Mouse (Mus musculus) liver, embryonic 12.5 days (tissue): Measurements from ENCODE around the gene Ormdl2. TPM values are rescaled to one million over a fixed set of nuclear protein-coding genes. Genes with fewer than 3 reads are reported as not detected.

Experiments used
- ATAC-seq: fragments of 200-750 bp; cut with Nextera tagmentation; 2 replicates; pipeline ENCODE4 v1.8.0; 2017; ENCODE audit warnings: moderate number of reproducible peaks, mild to moderate bottlenecking, moderate library complexity
- H3K27ac ChIP-seq: fragments of 300-500 bp; sonication (generic); 2 replicates; pipeline ENCODE4 v1.5.1; 2016; ENCODE audit warnings: mild to moderate bottlenecking
- H3K27me3 ChIP-seq: fragments of 300-500 bp; sonication (generic); replicated peaks from 2 replicates; pipeline ENCODE4 v1.6.1; 2016; ENCODE audit warnings: mild to moderate bottlenecking, moderate library complexity
- H3K36me3 ChIP-seq: fragments of 300-500 bp; sonication (generic); 2 replicates; pipeline ENCODE4 v1.6.1; 2016; ENCODE audit warnings: mild to moderate bottlenecking, moderate library complexity
- H3K4me1 ChIP-seq: fragments of 300-500 bp; sonication (generic); 2 replicates; pipeline ENCODE4 v1.6.1; 2016
- H3K4me2 ChIP-seq: fragments of 300-500 bp; sonication (generic); 2 replicates; pipeline ENCODE4 v1.6.1; 2016; ENCODE audit warnings: mild to moderate bottlenecking, moderate library complexity
- H3K4me3 ChIP-seq: fragments of 300-500 bp; sonication (generic); 2 replicates; pipeline ENCODE4 v1.5.1; 2016; ENCODE audit warnings: mild to moderate bottlenecking, moderate library complexity
- H3K9ac ChIP-seq: fragments of 300-500 bp; sonication (generic); 2 replicates; pipeline ENCODE4 v1.6.1; 2016; ENCODE audit warnings: mild to moderate bottlenecking, moderate library complexity
- H3K9me3 ChIP-seq: fragments of 300-500 bp; sonication (generic); replicated peaks from 2 replicates; pipeline ENCODE4 v1.6.1; 2016; ENCODE audit warnings: mild to moderate bottlenecking, moderate library complexity
- WGBS: fragments of 180-500 bp; shearing (Covaris S2); methylation state at CpG from one replicate; pipeline ENCODE4 v1.1.7; 2016; ENCODE audit not compliant: insufficient replicate concordance; 5-methylcytosine and 5-hydroxymethylcytosine counted together
- polyA plus RNA-seq: library from polyadenylated mRNA; unstranded; fragments of >200 nt; fragmentation: Nextera tagmentation; extraction: Ambion mirVana; gene quantifications from 2 replicates; pipeline ENCODE4 v1.2.1, GENCODE M21; 2016

The Ormdl2 gene
- polyA plus RNA-seq: 82.5 and 85.8 TPM in 2 replicates

- H3K9ac ChIP-seq: peak within 1 kb of the TSS; percentile 89
- peak; percentile 99 for ATAC-seq
- under 1% methylated on average over 46 of the region's 46 CpGs for WGBS
These were observed at the start of gene Ormdl2 for GRCm38 (mm10) chr10:128821358-128822056. TSS of gene Ormdl2 (minus strand) at chr10:128821645.

GRCm38 (mm10) chr10:128870341-128870740, 48.9 kb upstream of the Ormdl2 start:
- peaks cover 86% of the 10 kb centered on the region for H3K36me3 ChIP-seq
- WGBS: 81% methylated on average over 3 of the region's 3 CpGs

More at GRCm38 (mm10) chr10:128821358-128822056, at the start of gene Ormdl2:
- H3K4me3 ChIP-seq: peak within 1 kb of the TSS; percentile 92
- peak within 1 kb of the TSS; percentile 87 for H3K4me2 ChIP-seq
- no peaks in the 10 kb centered on the region for H3K9me3 ChIP-seq
- H3K36me3 ChIP-seq: peaks cover 55% of the 10 kb centered on the region
- peaks cover 30% of the 10 kb centered on the region for H3K4me1 ChIP-seq
- no peaks in the 10 kb centered on the region for H3K27me3 ChIP-seq
- peak within 1 kb of the TSS; percentile 79 for H3K27ac ChIP-seq

GRCm38 (mm10) chr10:128866518-128866917, 45.1 kb upstream of the Ormdl2 start:
- no peaks in the 10 kb centered on the region for H3K9me3 ChIP-seq
- peaks cover 71% of the 10 kb centered on the region for H3K36me3 ChIP-seq
- 91% methylated on average over 1 of the region's 1 CpGs for WGBS
- no peak overlapping the region for H3K4me3 ChIP-seq
- no peak overlapping the region for H3K4me2 ChIP-seq
- no peak for ATAC-seq
- no peak overlapping the region for H3K27ac ChIP-seq
- H3K27me3 ChIP-seq: no peaks in the 10 kb centered on the region
- no peak overlapping the region for H3K9ac ChIP-seq
- no peaks in the 10 kb centered on the region for H3K4me1 ChIP-seq

More at GRCm38 (mm10) chr10:128870341-128870740, 48.9 kb upstream of the Ormdl2 start:
- Histone ChIP-seq H3K9me3 (no peaks in the 10 kb centered on the region), H3K27ac (no peak overlapping the region), H3K9ac (no peak overlapping the region), H3K4me1 (no peaks in the 10 kb centered on the region), H3K27me3 (no peaks in the 10 kb centered on the region), H3K4me2 (no peak overlapping the region), H3K4me3 (no peak overlapping the region)
- no peak for ATAC-seq

DNA sequence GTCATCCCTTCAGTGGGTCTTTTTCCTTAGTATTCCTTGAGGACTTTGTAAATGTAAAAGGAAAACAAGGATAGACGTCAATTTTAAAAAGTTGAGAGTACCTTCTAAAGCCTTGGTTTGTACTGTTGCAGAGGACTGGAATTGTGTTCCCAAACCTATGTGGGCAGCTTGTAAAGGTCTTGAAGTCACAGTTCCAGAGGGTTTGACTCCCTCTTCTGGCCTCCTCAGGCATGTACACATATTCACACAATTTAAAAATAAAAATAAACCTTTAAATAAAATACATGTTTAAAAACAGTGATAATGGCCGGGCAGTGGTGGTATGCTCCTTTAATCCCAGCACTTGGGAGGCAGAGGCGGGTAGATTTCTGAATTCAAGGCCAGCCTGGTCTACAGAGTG, 44.6 kb upstream of the Ormdl2 start:
- H3K4me3 ChIP-seq: no peak overlapping the region
- ATAC-seq: no peak
- WGBS: 77% methylated on average over 3 of the region's 3 CpGs
- H3K4me2 ChIP-seq: no peak overlapping the region
- peaks cover 69% of the 10 kb centered on the region for H3K36me3 ChIP-seq
- no peaks in the 10 kb centered on the region for H3K27me3 ChIP-seq
- no peaks in the 10 kb centered on the region for H3K4me1 ChIP-seq
- H3K27ac ChIP-seq: no peak overlapping the region
- no peak overlapping the region for H3K9ac ChIP-seq
- H3K9me3 ChIP-seq: no peaks in the 10 kb centered on the region

- Histone ChIP-seq H3K4me3 (no peak overlapping the region), H3K4me2 (no peak overlapping the region), H3K36me3 (peaks cover 70% of the 10 kb centered on the region), H3K9me3 (no peaks in the 10 kb centered on the region), H3K27me3 (no peaks in the 10 kb centered on the region), H3K27ac (no peak overlapping the region), H3K4me1 (no peaks in the 10 kb centered on the region), H3K9ac (no peak overlapping the region)
- ATAC-seq: no peak
These were observed 39.7 kb upstream of the Ormdl2 start for GRCm38 (mm10) chr10:128861176-128861575.

DNA sequence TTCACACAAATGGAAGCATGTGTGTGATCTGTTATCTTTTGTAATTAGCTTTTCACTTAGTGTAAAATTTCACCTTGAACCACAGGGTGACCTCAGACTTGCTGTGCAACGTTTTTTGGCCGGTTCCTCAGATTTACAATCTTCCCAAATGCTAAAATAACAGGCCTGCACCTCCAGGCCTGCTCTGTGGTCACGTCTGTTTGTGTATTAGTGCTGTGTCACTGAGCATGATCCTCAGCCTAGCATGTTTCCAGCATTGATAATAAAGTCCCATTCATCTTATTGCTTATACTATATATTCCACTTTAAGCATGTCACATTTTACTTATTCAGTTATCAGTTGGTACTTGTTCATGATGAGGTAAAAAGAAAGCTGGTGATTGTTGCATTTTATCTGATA, 28.9 kb upstream of the Ormdl2 start:
- H3K4me1 ChIP-seq: no peaks in the 10 kb centered on the region
- peaks cover 73% of the 10 kb centered on the region for H3K36me3 ChIP-seq
- ATAC-seq: no peak
- H3K9me3 ChIP-seq: no peaks in the 10 kb centered on the region
- H3K9ac ChIP-seq: no peak overlapping the region
- H3K27me3 ChIP-seq: no peaks in the 10 kb centered on the region
- H3K4me2 ChIP-seq: no peak overlapping the region
- no peak overlapping the region for H3K4me3 ChIP-seq
- H3K27ac ChIP-seq: no peak overlapping the region
- 67% methylated on average over 3 of the region's 3 CpGs for WGBS

- Histone ChIP-seq H3K4me3 (no peak overlapping the region), H3K4me1 (no peaks in the 10 kb centered on the region), H3K9me3 (no peaks in the 10 kb centered on the region), H3K27me3 (no peaks in the 10 kb centered on the region), H3K9ac (no peak overlapping the region), H3K36me3 (peaks cover 79% of the 10 kb centered on the region), H3K4me2 (no peak overlapping the region), H3K27ac (no peak overlapping the region)
- 66% methylated on average over 2 of the region's 2 CpGs for WGBS
- no peak for ATAC-seq
These were observed 27.0 kb upstream of the Ormdl2 start for GRCm38 (mm10) chr10:128848426-128848825.

- Histone ChIP-seq H3K27me3 (no peaks in the 10 kb centered on the region), H3K9ac (no peak overlapping the region), H3K4me2 (no peak overlapping the region), H3K4me3 (no peak overlapping the region), H3K4me1 (no peaks in the 10 kb centered on the region), H3K9me3 (no peaks in the 10 kb centered on the region), H3K36me3 (peaks cover 83% of the 10 kb centered on the region), H3K27ac (no peak overlapping the region)
- ATAC-seq: no peak
- WGBS: 78% methylated on average over 4 of the region's 4 CpGs
These were observed 25.2 kb upstream of the Ormdl2 start for GRCm38 (mm10) chr10:128846664-128847063.

GRCm38 (mm10) chr10:128845516-128845915, 24.1 kb upstream of the Ormdl2 start:
- no peak for ATAC-seq
- Histone ChIP-seq H3K9me3 (no peaks in the 10 kb centered on the region), H3K27me3 (no peaks in the 10 kb centered on the region), H3K9ac (no peak overlapping the region), H3K27ac (no peak overlapping the region), H3K4me1 (peaks cover 11% of the 10 kb centered on the region), H3K4me3 (no peak overlapping the region), H3K4me2 (no peak overlapping the region), H3K36me3 (peaks cover 85% of the 10 kb centered on the region)
- WGBS: 89% methylated on average over 2 of the region's 2 CpGs

GRCm38 (mm10) chr10:128843260-128843659, 21.8 kb upstream of the Ormdl2 start:
- Histone ChIP-seq H3K9ac (no peak overlapping the region), H3K9me3 (no peaks in the 10 kb centered on the region), H3K4me3 (no peak overlapping the region), H3K27ac (no peak overlapping the region), H3K36me3 (peaks cover 81% of the 10 kb centered on the region), H3K4me2 (no peak overlapping the region), H3K4me1 (peaks cover 33% of the 10 kb centered on the region), H3K27me3 (no peaks in the 10 kb centered on the region)
- 90% methylated on average over 5 of the region's 5 CpGs for WGBS
- ATAC-seq: no peak

DNA sequence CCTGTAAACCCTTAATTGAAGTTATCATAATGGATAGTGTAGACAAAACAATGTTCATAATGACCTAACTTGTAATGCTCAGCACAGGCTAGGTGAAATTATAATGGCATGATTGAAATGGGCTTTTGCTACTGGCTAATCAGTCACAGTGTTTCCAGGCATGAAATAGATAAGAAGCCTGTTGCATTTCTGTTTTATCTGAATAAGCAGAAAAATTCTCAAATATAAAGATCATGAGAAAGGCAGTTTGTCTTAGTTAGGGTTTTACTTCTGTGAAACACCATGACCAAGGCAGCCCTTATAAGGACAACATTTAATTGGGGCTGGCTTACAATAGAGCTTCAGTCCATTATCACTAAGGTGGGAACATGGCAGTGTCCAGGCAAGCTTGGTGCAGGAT, 19.2 kb upstream of the Ormdl2 start:
- no peak overlapping the region for H3K9ac ChIP-seq
- no peaks in the 10 kb centered on the region for H3K9me3 ChIP-seq
- peak overlapping the region; percentile 70 for H3K27ac ChIP-seq
- H3K27me3 ChIP-seq: no peaks in the 10 kb centered on the region
- H3K4me3 ChIP-seq: no peak overlapping the region
- H3K36me3 ChIP-seq: peaks cover 77% of the 10 kb centered on the region
- H3K4me1 ChIP-seq: peaks cover 37% of the 10 kb centered on the region
- ATAC-seq: peak; percentile 66
- peak overlapping the region; percentile 27 for H3K4me2 ChIP-seq

GRCm38 (mm10) chr10:128839434-128839833, 18.0 kb upstream of the Ormdl2 start:
- Histone ChIP-seq H3K27me3 (no peaks in the 10 kb centered on the region), H3K4me3 (no peak overlapping the region), H3K9ac (0 out of 2 replicates have a peak overlapping the region, but pooled peaks have one; percentile 29), H3K9me3 (no peaks in the 10 kb centered on the region), H3K27ac (peak overlapping the region; percentile 64), H3K36me3 (peaks cover 80% of the 10 kb centered on the region), H3K4me1 (peaks cover 37% of the 10 kb centered on the region), H3K4me2 (peak overlapping the region; percentile 27)
- peak; percentile 74 for ATAC-seq

DNA sequence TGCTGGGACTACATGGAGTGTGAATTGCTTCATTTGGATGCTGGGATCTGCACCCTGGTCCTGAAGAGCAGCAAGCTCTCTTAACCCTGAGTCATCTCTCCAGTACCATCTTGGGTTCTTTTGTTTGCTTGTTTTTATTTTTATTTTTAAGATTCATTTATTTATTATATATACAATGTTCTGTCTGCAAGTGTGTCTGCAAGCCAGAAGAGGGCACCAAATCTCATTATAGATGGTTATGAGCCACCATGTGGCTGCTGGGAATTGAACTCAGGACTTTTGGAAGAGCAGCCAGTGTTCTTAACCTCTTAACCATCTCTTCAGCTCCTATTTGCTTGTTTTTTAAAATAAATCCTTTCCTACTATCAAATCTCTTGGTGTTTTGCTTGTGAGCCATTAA, 16.0 kb upstream of the Ormdl2 start:
- peaks cover 37% of the 10 kb centered on the region for H3K4me1 ChIP-seq
- ATAC-seq: no peak
- H3K9me3 ChIP-seq: no peaks in the 10 kb centered on the region
- no peak overlapping the region for H3K9ac ChIP-seq
- peaks cover 86% of the 10 kb centered on the region for H3K36me3 ChIP-seq
- H3K4me3 ChIP-seq: no peak overlapping the region
- no peak overlapping the region for H3K4me2 ChIP-seq
- no peak overlapping the region for H3K27ac ChIP-seq
- no peaks in the 10 kb centered on the region for H3K27me3 ChIP-seq
